Mouse (Mus musculus) C2C12 (cell line): ENCODE results near the gene Tapbpl. TPM values are rescaled to one million over a fixed set of nuclear protein-coding genes. Genes with fewer than 3 reads are reported as not detected.

Experiments
- H3K27me3 ChIP-seq: one replicate; pipeline ENCODE4 v1.6.1; 2011; ENCODE audit not compliant: control insufficient read depth, insufficient read depth, insufficient read length
- H3K36me3 ChIP-seq: one replicate; pipeline ENCODE4 v1.6.1; 2011; ENCODE audit not compliant: control insufficient read depth, insufficient read depth
- H3K4me3 ChIP-seq: one replicate; pipeline ENCODE4 v1.5.1; 2011; ENCODE audit warnings: mild to moderate bottlenecking, control low read depth; ENCODE audit not compliant: poor library complexity, insufficient read depth, severe bottlenecking
- H3K79me2 ChIP-seq: one replicate; pipeline ENCODE4 v1.6.1; 2011; ENCODE audit not compliant: control insufficient read depth, insufficient read depth
- H3K79me3 ChIP-seq: one replicate; pipeline ENCODE4 v1.6.1; 2011; ENCODE audit warnings: low read depth, control low read depth
- H3ac ChIP-seq: one replicate; pipeline ENCODE3; 2011; ENCODE audit warnings: low read depth; ENCODE audit not compliant: control insufficient read depth, insufficient read length
- CEBPB ChIP-seq: IDR thresholded peaks from one replicate; pipeline ENCODE4 v1.6.1; 2011; ENCODE audit warnings: low read depth, mild to moderate bottlenecking, control low read depth, moderate library complexity
- CTCF ChIP-seq: IDR thresholded peaks from one replicate; pipeline ENCODE4 v1.5.1; 2011; ENCODE audit not compliant: control insufficient read depth, insufficient read depth, insufficient read length
- FOSL1 ChIP-seq: IDR thresholded peaks from one replicate; pipeline ENCODE4 v1.8.0; 2011; ENCODE audit warnings: mild to moderate bottlenecking, low read length; ENCODE audit not compliant: poor library complexity, insufficient read depth, severe bottlenecking
- MAX ChIP-seq: IDR thresholded peaks from one replicate; pipeline ENCODE4 v1.6.1; 2011; ENCODE audit warnings: mild to moderate bottlenecking, control low read depth
- MYOD1 ChIP-seq: IDR thresholded peaks from one replicate; pipeline ENCODE4 v1.6.1; 2011; ENCODE audit warnings: low read depth; ENCODE audit not compliant: control insufficient read depth, insufficient read length
- MYOG ChIP-seq: IDR thresholded peaks from one replicate; pipeline ENCODE4 v1.6.1; 2011; ENCODE audit not compliant: control insufficient read depth, insufficient read length; ENCODE audit errors: extremely low read depth
- USF1 ChIP-seq: IDR thresholded peaks from one replicate; pipeline ENCODE4 v1.6.1; 2011; ENCODE audit warnings: low read depth, mild to moderate bottlenecking, control low read depth, moderate library complexity
- polyA plus RNA-seq: library from polyadenylated mRNA; unstranded; fragments of >200 nt; fragmentation: generic; extraction: Trizol; gene quantifications from one replicate; pipeline ENCODE4 v1.2.1, GENCODE M21; 2012; ENCODE audit warnings: missing spikeins

Tapbpl gene
- polyA plus RNA-seq, 1 experiment, result 2.3 TPM

- no peaks in the 10 kb centered on the region for H3K36me3 ChIP-seq
- no peaks in the 10 kb centered on the region for H3K79me2 ChIP-seq
- no peak overlapping the region for H3ac ChIP-seq
- no peak overlapping the region for H3K4me3 ChIP-seq
- H3K27me3 ChIP-seq, result peaks cover 10% of the 10 kb centered on the region
- no peak for TF ChIP-seq MYOG
- H3K79me3 ChIP-seq, result no peaks in the 10 kb centered on the region
These were observed 14.8 kb downstream of the Tapbpl start for GRCm38 (mm10) chr6:125216898-125217297.

DNA sequence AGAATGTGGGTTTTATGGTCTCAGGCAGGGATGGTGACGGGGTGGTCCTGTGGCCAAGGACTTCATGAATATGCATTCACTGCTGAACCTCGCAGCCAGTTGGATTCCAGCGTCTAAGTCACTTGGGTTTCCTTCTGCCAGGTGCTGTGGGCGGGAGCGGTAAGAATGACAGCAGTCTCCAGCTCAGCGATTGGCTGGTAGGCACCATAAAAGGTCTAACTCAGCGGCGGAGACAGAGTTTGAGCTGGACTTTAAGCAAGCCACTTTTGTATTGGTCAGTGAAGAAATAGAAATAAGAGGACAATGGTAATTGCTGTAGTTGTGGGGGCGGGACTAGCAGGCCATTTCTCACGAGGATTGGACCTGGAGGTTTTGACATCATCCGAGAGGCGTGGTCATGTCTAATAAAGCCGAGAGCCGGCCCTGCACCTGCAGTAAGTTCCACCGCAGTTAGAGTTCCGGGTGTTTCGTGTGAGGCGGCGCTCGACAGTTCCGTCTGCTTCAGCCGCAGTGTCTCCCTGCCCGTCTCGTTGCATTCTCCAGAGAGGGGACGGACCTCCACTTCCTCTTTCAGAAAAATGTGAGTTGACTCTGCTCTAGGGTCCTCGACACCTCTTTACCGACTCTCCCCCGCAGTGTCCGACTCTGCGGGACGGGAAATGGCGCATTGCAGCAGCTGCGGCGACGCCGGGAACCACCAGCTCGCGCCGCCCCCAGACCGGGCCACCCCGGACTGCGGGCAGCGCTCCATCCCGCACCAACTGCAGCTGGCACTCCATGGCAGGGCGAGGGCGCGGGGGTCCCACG is 16.3 kb downstream of the Tapbpl start, which contains the start of gene Vamp1:
Gene Vamp1, plus strand, starts transcription at position 404 of the 807 bp plus-strand sequence.
- Histone ChIP-seq H3K4me3 (peak within 1 kb of the TSS; percentile 43), H3K27me3 (peaks cover 13% of the 10 kb centered on the region), H3K79me3 (no peaks in the 10 kb centered on the region)

DNA sequence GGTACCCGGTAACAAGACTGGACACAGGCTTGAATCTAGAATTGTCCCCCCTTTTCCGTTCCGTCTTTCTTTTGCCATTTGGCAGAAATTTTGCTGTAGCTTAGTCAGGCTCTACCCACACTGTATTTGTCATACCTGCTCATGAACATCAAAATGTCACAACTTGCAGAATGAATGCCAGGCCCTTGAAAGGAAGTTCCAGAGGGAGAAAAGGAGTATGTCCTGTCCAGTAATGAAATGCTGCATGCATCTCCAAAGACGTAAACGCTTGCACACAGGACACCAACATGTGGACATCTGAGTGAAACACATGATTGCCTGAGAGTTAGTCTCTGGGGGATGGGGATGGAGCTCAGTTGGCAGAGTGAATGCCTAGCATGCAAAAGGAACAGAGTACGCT is 17.9 kb downstream of the Tapbpl start:
- H3K4me3 ChIP-seq, result no peak overlapping the region
- no peak for TF ChIP-seq USF1
- TF ChIP-seq MAX, result no peak
- no peak for TF ChIP-seq CTCF
- TF ChIP-seq FOSL1, result no peak
- no peak for TF ChIP-seq CEBPB
- no peak for TF ChIP-seq MYOG
- TF ChIP-seq MYOD1, result no peak
- H3K79me2 ChIP-seq, result no peaks in the 10 kb centered on the region
- H3K79me3 ChIP-seq, result no peaks in the 10 kb centered on the region
- H3K36me3 ChIP-seq, result no peaks in the 10 kb centered on the region
- H3ac ChIP-seq, result no peak overlapping the region
- H3K27me3 ChIP-seq, result peaks cover 13% of the 10 kb centered on the region

More for the DNA sequence above, 16.3 kb downstream of the Tapbpl start, which contains the start of gene Vamp1:
- TF ChIP-seq USF1, result no peak
- TF ChIP-seq CTCF, result no peak
- no peak for TF ChIP-seq MYOG
- TF ChIP-seq MYOD1, result peak; percentile 61
- peak; percentile 40 for TF ChIP-seq MAX
- H3K36me3 ChIP-seq, result no peaks in the 10 kb centered on the region
- H3K79me2 ChIP-seq, result no peaks in the 10 kb centered on the region
- H3ac ChIP-seq, result peak within 1 kb of the TSS; percentile 74

- Histone ChIP-seq H3K79me2 (no peaks in the 10 kb centered on the region), H3K79me3 (no peaks in the 10 kb centered on the region), H3K4me3 (no peak overlapping the region), H3K27me3 (peaks cover 13% of the 10 kb centered on the region), H3ac (no peak overlapping the region), H3K36me3 (no peaks in the 10 kb centered on the region)
- no peak for TF ChIP-seq MYOG
- TF ChIP-seq CTCF, result no peak
- no peak for TF ChIP-seq MYOD1
- no peak for TF ChIP-seq CEBPB
These were observed 18.5 kb downstream of the Tapbpl start for GRCm38 (mm10) chr6:125213129-125213528.

GRCm38 (mm10) chr6:125212621-125213020 is 19.0 kb downstream of the Tapbpl start:
- H3K79me2 ChIP-seq, result no peaks in the 10 kb centered on the region
- H3K36me3 ChIP-seq, result no peaks in the 10 kb centered on the region

GRCm38 (mm10) chr6:125210436-125210835 is 21.2 kb downstream of the Tapbpl start:
- H3K4me3 ChIP-seq, result no peak overlapping the region
- H3K27me3 ChIP-seq, result peaks cover 13% of the 10 kb centered on the region
- no peaks in the 10 kb centered on the region for H3K79me3 ChIP-seq
- no peak for TF ChIP-seq CTCF
- no peak for TF ChIP-seq USF1
- no peak for TF ChIP-seq MAX
- TF ChIP-seq MYOG, result no peak
- TF ChIP-seq FOSL1, result no peak
- no peak for TF ChIP-seq MYOD1
- no peaks in the 10 kb centered on the region for H3K79me2 ChIP-seq
- H3ac ChIP-seq, result no peak overlapping the region
- no peaks in the 10 kb centered on the region for H3K36me3 ChIP-seq

More at GRCm38 (mm10) chr6:125212621-125213020, 19.0 kb downstream of the Tapbpl start:
- no peaks in the 10 kb centered on the region for H3K79me3 ChIP-seq
- H3K4me3 ChIP-seq, result no peak overlapping the region
- peaks cover 13% of the 10 kb centered on the region for H3K27me3 ChIP-seq
- H3ac ChIP-seq, result no peak overlapping the region
- TF ChIP-seq FOSL1, result no peak
- no peak for TF ChIP-seq USF1
- TF ChIP-seq MAX, result no peak
- no peak for TF ChIP-seq CTCF
- no peak for TF ChIP-seq MYOG
- no peak for TF ChIP-seq MYOD1
- no peak for TF ChIP-seq CEBPB
